Mouse (Mus musculus) embryonic facial prominence, embryonic 13.5 days (tissue): Measurements from ENCODE around the gene Zfp110. TPM values are rescaled to one million over a fixed set of nuclear protein-coding genes. Genes with fewer than 3 reads are reported as not detected.
"Not testable (repeated sequence)": the region's sequence is repeated elsewhere in the genome, so short reads cannot be mapped to it uniquely, and the experiment has no call there.

Source experiments
- ATAC-seq: fragments of 200-750 bp; cut with Nextera tagmentation; 2 replicates; pipeline ENCODE4 v1.8.0; 2017; ENCODE audit warnings: low read depth; ENCODE audit not compliant: insufficient number of reproducible peaks, insufficient read depth, low FRiP score, low TSS enrichment
- H3K27ac ChIP-seq: fragments of 300-500 bp; sonication (generic); 2 replicates; pipeline ENCODE4 v1.5.1; 2015; ENCODE audit warnings: moderate library complexity, mild to moderate bottlenecking, inconsistent platforms
- H3K27me3 ChIP-seq: fragments of 300-500 bp; sonication (generic); 2 replicates; pipeline ENCODE4 v1.6.1; 2015; ENCODE audit warnings: mild to moderate bottlenecking, inconsistent platforms
- H3K36me3 ChIP-seq: fragments of 300-500 bp; sonication (generic); 2 replicates; pipeline ENCODE4 v1.6.1; 2015; ENCODE audit warnings: mild to moderate bottlenecking, inconsistent platforms
- H3K4me1 ChIP-seq: fragments of 300-500 bp; sonication (generic); 2 replicates; pipeline ENCODE4 v1.6.1; 2015; ENCODE audit warnings: inconsistent platforms
- H3K4me2 ChIP-seq: fragments of 300-500 bp; sonication (generic); 2 replicates; pipeline ENCODE4 v1.6.1; 2015; ENCODE audit warnings: moderate library complexity, mild to moderate bottlenecking, inconsistent platforms
- H3K4me3 ChIP-seq: fragments of 300-500 bp; sonication (generic); 2 replicates; pipeline ENCODE4 v1.5.1; 2015; ENCODE audit warnings: mild to moderate bottlenecking, inconsistent platforms
- H3K9ac ChIP-seq: fragments of 300-500 bp; sonication (generic); 2 replicates; pipeline ENCODE4 v1.6.1; 2015; ENCODE audit warnings: mild to moderate bottlenecking, inconsistent platforms
- H3K9me3 ChIP-seq: fragments of 300-500 bp; sonication (generic); 2 replicates; pipeline ENCODE4 v1.6.1; 2016; ENCODE audit warnings: inconsistent platforms
- WGBS: fragments of 180-500 bp; shearing (Covaris S2); methylation state at CpG from one replicate; pipeline ENCODE4 v1.1.7; 2015; ENCODE audit warnings: mixed read lengths; 5-methylcytosine and 5-hydroxymethylcytosine counted together
- polyA plus RNA-seq: library from polyadenylated mRNA; unstranded; fragments of >200 nt; fragmentation: Nextera tagmentation; extraction: Ambion mirVana; gene quantifications from 2 replicates; pipeline ENCODE4 v1.2.1, GENCODE M21; 2015

The Zfp110 gene
- polyA plus RNA-seq, 1 experiment from 2014 or later, result 33.9 TPM

DNA sequence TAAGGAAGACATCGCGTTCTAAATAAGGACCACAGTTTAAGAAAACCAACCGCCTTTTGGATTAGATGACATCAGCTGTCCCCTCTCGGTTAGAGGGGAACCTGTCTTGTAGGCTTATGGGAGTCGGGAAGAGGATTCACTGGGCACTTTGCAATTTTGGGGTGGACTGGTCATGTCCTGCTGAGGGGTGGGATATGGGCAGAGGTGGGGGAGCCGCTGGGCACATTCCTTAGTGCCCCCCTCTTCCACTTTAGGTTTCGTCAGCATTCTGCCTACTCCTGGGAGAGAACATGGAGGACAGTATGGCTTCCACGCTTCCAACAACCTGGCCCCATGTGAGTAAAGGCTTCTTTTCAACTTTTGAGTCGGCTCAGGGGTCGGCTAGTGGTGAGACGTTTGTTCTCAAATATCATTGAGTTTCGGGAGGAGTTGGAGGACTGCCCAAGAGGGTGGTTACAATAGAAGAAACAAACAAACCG lies 671 bp downstream of the Zfp110 start:
- Histone ChIP-seq H3K27ac (peak overlapping the region; percentile 68; the same call in 1 of the 2 replicates), H3K9ac (peak overlapping the region; percentile 76), H3K4me1 (no peaks in the 10 kb centered on the region), H3K36me3 (peaks cover 41% of the 10 kb centered on the region), H3K9me3 (peaks cover 39% of the 10 kb centered on the region), H3K27me3 (no peaks in the 10 kb centered on the region), H3K4me2 (peak overlapping the region; percentile 61), H3K4me3 (peak overlapping the region; percentile 60)
- 0 out of 2 replicates have a peak, but pooled peaks have one; percentile 33 for ATAC-seq
- WGBS, result 35% methylated on average over 13 of the region's 13 CpGs

DNA sequence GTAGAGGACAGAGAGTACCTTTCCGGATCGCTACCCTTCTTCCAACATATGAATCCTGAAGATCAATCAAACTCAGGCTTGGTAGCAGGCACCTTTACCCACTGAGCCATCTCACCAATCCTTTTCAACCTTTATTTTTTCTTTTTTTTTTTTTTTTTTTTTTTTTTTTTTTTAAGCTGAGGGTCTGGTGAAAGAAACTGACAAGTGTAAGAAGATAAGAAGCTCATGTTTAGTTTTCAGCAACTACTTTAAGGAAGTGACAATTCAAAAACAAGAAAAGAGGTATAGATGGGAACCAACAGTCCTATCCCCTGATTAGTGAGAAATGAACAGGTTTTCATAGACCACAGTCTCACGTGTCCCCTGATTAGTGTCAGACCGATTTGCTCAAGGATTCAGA lies 1.2 kb downstream of the Zfp110 start:
- Histone ChIP-seq H3K4me1 (no peaks in the 10 kb centered on the region), H3K27me3 (no peaks in the 10 kb centered on the region), H3K9me3 (peaks cover 44% of the 10 kb centered on the region), H3K9ac (no peak overlapping the region), H3K36me3 (peaks cover 47% of the 10 kb centered on the region), H3K4me2 (peak overlapping the region; percentile 61), H3K27ac (no peak overlapping the region), H3K4me3 (peak overlapping the region; percentile 60)
- no peak for ATAC-seq
- WGBS, result 96% methylated on average over 4 of the region's 4 CpGs

DNA sequence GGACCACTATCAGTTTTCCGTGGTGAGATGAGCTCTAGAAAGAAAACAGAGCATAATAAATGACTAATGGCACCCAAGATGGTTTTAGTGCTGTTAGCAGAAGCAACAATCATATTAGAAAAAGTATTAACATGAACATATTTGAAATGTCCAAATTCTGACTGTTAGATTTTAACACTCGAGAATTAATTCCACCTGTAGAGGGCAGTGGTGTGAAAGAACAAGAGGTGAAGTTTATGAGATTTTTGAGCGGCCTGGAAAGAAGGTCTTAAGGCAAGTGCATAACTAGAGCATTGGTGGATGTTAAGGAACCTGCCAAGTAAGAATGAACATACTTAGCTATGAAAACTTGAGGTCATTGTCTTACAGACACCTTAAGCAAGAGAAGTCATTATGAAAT lies 39.7 kb downstream of the Zfp110 start:
- no peaks in the 10 kb centered on the region for H3K36me3 ChIP-seq
- no peaks in the 10 kb centered on the region for H3K27me3 ChIP-seq
- H3K4me3 ChIP-seq, result no peak overlapping the region
- H3K4me2 ChIP-seq, result no peak overlapping the region
- WGBS, result 24% methylated on average over 3 of the region's 3 CpGs
- H3K4me1 ChIP-seq, result no peaks in the 10 kb centered on the region
- no peak overlapping the region for H3K9ac ChIP-seq
- ATAC-seq, result no peak
- no peak overlapping the region for H3K27ac ChIP-seq
- peaks cover 2% of the 10 kb centered on the region; the same call in 1 of the 2 replicates for H3K9me3 ChIP-seq

DNA sequence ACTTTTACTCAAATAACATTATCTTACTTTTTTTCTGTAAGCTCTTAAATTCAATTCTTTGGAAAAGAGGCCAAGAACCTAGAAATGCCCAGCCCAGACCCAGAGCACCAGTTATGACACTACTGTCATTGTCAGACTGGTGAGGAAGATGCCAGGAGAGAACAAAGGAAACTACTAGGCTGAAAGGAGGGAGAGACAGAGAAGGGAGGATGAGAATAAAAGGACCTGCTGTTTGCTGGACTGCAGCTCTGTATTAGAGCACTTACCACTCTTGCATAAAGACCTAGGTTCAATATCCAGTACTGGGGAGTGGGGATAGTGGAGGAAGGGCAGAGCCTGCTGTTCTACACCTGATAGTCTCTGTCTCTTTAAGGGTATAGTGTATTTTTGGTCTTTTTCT lies 45.5 kb downstream of the Zfp110 start:
- peaks cover 8% of the 10 kb centered on the region for H3K36me3 ChIP-seq
- H3K4me1 ChIP-seq, result peaks cover 12% of the 10 kb centered on the region
- H3K9ac ChIP-seq, result no peak overlapping the region
- no peak for ATAC-seq
- no peaks in the 10 kb centered on the region for H3K27me3 ChIP-seq
- no peak overlapping the region for H3K27ac ChIP-seq
- H3K4me2 ChIP-seq, result no peak overlapping the region
- H3K9me3 ChIP-seq, result no peaks in the 10 kb centered on the region
- no peak overlapping the region for H3K4me3 ChIP-seq

DNA sequence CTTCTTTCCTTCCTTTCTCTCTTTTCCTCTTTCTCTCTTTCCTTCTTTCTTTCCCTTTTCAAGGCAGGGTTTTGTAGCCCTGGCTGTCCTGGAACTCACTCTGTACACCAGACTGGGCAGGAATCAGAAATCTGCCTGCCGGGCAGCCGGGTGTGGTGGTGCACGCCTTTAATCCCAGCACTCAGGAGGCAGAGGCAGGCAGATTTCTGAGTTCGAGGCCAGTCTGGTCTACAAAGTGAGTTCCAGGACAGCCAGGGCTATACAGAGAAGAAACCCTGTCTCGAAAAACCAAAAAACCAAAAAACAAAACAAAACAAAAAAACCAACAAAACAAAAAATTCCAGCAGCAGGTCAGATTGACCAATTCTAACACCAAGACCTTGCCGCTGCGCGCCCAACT lies 45.9 kb downstream of the Zfp110 start:
- not testable (repeated sequence) for H3K9me3 ChIP-seq, ATAC-seq, H3K27me3 ChIP-seq, H3K27ac ChIP-seq
- Histone ChIP-seq H3K4me1 (peaks cover 12% of the 10 kb centered on the region), H3K4me2 (peak overlapping the region; percentile 85), H3K9ac (0 out of 2 replicates have a peak overlapping the region, but pooled peaks have one; percentile 54), H3K36me3 (peaks cover 13% of the 10 kb centered on the region), H3K4me3 (peak overlapping the region; percentile 82)
- 40% methylated on average over 8 of the region's 8 CpGs for WGBS

DNA sequence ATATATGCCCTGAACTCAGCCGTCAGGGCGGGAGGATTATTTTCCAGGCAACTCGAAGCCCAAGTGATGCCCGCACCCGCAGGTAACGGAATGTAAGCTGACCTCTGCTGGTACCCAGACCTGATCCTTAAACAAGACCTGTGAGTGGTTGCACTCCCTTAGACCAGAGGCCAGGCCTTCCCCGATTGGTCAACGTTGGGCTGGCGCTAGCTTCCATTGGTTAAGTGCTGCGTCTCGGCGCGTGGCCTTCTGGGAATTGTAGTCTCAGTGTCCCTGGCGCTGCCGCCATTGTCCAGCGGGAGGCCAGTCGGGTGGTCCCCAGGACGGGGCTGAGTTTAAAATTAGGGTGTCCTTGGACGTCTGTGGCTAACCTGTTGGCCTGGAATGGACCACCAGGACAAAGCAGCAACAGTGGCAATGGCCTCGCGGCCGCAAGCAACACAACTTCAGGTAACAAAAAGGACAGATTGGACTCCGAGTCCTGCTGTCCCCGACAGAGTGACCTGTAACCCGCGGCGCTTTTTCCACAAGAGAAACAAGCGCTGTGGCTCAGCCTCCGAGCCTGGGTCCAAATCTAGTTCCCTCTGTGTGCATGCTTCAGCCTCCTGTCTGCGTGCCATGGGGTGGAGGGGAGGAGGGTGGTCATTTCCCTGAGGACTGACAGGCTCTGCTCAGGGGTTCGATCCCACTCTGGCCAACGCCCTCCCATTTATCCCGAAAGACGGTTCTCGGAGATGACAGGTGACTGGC lies 46.5 kb downstream of the Zfp110 start, which contains the start of gene Zfp128:
TSS of gene Zfp128 (plus strand) at position 267 of the 750 bp plus-strand sequence.
- Histone ChIP-seq H3K36me3 (peaks cover 19% of the 10 kb centered on the region), H3K4me3 (peak within 1 kb of the TSS; percentile 82), H3K4me1 (peaks cover 12% of the 10 kb centered on the region), H3K27ac (no peak within 1 kb of the TSS), H3K4me2 (peak within 1 kb of the TSS; percentile 85), H3K9me3 (no peaks in the 10 kb centered on the region), H3K9ac (peak within 1 kb of the TSS; percentile 85), H3K27me3 (no peaks in the 10 kb centered on the region)
- WGBS, result under 1% methylated on average over 35 of the region's 35 CpGs
- peak; percentile 97 for ATAC-seq

DNA sequence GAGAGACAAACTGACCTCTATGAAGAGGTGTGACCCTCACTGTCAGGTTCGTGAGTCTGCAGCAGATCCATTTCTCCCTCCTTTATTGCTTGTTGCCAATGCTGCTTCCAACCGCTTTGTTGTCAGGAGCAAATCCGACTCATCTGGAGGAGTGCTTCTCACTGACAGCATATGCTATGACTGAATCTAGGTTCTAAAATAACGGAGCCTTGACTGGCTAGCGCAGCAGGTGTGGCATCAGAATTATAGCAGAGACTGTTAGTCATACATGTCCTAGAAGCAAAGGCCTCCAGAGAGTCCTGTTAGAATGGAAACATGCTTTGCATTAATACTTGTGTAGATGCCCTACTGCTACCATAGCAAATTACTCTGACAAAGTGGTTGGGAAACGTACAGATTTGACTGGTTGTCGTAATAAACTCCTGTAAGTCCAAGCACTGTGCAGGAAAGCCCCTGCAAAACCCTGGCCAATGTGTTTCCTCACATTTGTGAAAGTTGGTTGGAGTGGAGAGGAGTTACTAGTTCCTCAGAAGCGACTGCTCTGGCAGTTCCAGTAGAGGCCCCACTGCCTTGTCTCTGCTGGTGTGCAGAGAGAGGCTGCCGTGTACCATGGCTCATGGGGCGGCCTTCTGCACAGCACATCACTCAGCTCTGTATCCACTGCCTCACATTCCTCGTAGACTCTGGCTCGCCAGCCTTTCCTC lies 52.2 kb downstream of the Zfp110 start:
- Histone ChIP-seq H3K4me1 (peaks cover 8% of the 10 kb centered on the region), H3K4me2 (no peak overlapping the region), H3K27me3 (no peaks in the 10 kb centered on the region), H3K36me3 (peaks cover 68% of the 10 kb centered on the region), H3K9ac (no peak overlapping the region), H3K9me3 (no peaks in the 10 kb centered on the region), H3K4me3 (no peak overlapping the region), H3K27ac (no peak overlapping the region)
- WGBS, result 88% methylated on average over 12 of the region's 12 CpGs
- no peak for ATAC-seq

DNA sequence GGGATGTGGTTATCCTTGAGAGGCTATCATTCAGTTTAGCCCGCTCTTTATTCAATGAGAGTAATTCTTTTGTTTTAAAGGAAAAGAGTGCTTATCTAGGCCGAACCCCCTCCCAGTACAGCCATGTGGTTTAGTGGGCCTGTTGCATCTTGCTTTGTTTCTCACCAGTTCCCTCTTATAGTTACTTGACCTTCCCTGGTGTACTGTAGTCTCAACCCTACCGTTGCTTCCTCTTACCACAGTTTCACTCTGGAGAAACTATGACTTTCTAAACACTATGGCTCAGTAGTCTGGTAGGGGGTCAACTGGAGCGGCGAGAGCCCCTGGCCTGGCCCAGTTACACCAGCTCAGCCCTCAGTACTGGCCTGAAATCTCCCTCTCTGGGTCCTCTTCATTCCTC lies 53.0 kb downstream of the Zfp110 start:
- Histone ChIP-seq H3K9me3 (no peaks in the 10 kb centered on the region), H3K36me3 (peaks cover 74% of the 10 kb centered on the region), H3K27ac (no peak overlapping the region), H3K4me3 (no peak overlapping the region), H3K4me2 (no peak overlapping the region), H3K9ac (no peak overlapping the region), H3K27me3 (no peaks in the 10 kb centered on the region), H3K4me1 (no peaks in the 10 kb centered on the region)
- ATAC-seq, result no peak
- 94% methylated on average over 5 of the region's 5 CpGs for WGBS

DNA sequence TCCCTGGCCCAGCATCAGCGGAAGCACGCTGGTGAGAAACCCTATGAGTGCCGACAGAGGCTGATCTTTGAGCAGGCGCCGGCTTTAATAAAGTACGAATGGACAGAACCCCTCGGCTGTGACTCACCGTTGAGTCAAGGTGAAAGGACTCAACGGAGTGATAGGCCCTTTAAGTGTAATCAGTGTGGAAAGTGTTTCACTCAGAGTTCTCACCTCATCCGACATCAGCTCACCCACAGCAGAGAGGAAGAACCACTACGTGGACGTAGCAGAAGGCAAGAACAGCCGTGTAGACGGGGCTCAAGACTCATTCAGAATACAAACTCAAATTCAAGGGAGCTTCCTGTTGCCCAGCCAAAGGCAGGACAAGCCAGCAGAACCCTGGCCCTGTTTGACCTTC lies 56.4 kb downstream of the Zfp110 start:
- ATAC-seq, result no peak
- H3K9me3 ChIP-seq, result no peaks in the 10 kb centered on the region
- H3K36me3 ChIP-seq, result peaks cover 56% of the 10 kb centered on the region

DNA sequence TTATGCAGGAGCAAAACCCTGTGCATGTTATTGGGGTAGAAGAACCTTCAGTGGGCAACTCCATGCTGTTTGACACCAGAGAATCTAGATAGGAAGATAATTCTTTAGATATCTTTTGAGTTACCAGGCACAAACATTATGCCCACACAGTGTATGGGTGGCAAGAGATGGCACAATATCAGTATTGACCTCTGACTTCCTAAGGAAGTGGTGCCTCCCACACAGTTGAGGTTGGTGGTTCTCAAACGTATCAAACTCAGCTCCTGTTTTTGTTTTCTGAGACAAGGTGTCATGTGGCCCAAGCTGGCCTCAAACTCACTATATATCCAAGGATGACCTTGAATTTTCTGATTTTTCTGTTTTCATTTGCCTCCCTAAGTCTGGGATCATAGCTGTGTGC lies 56.8 kb downstream of the Zfp110 start:
- ATAC-seq, result no peak
- H3K36me3 ChIP-seq, result peaks cover 52% of the 10 kb centered on the region

More for the DNA sequence above, 56.4 kb downstream of the Zfp110 start:
- H3K4me1 ChIP-seq, result no peaks in the 10 kb centered on the region
- no peaks in the 10 kb centered on the region for H3K27me3 ChIP-seq
- no peak overlapping the region for H3K9ac ChIP-seq
- H3K4me2 ChIP-seq, result no peak overlapping the region
- 93% methylated on average over 14 of the region's 14 CpGs for WGBS
- no peak overlapping the region for H3K27ac ChIP-seq
- H3K4me3 ChIP-seq, result no peak overlapping the region

DNA sequence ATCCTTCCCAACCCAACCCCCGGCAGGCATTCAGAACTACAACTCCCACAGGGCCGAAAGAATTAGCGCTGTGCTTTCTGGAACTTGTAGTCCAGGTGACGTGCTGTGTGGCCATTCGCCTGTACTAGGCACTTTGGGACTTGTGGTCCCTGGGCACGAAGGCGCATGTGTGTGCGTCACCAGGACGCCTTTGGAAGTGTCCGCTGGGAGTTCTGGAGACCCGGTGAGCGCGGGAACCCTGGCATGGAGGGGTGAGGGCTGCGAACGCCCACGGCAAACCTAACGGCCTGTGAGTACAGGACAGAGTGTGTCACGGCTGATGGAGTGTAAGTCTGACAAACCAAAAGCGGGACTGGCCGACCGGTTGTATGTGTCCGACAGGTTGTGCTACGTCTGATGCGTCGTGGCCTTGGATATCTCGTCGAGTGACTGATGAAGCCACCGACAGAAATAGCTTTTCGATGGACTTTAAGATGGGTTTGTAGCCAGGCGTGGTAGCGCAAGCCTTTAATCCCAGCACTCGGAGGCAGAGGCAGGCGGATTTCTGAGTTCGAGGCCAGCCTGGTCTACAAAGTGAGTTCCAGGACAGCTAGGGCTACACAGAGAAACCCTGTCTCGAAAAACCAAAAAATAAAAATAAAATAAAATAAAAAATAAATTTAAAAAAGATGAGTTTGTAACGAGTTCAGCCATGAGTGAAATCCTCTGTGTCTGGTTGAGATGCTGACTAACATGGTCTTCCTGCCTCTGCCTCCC lies 63.3 kb downstream of the Zfp110 start, which contains the start of gene Zscan22:
TSS of gene Zscan22 (plus strand) at position 161 of the 756 bp plus-strand sequence.
- Histone ChIP-seq H3K9me3 (no peaks in the 10 kb centered on the region), H3K27ac (no peak within 1 kb of the TSS), H3K9ac (peak within 1 kb of the TSS; percentile 77), H3K27me3 (no peaks in the 10 kb centered on the region), H3K4me2 (peak within 1 kb of the TSS; percentile 59), H3K36me3 (peaks cover 7% of the 10 kb centered on the region), H3K4me3 (peak within 1 kb of the TSS; percentile 70), H3K4me1 (peaks cover 7% of the 10 kb centered on the region)
- ATAC-seq, result peak; percentile 98
- WGBS, result 7% methylated on average over 36 of the region's 36 CpGs

More for the DNA sequence above, 56.8 kb downstream of the Zfp110 start:
- H3K27me3 ChIP-seq, result no peaks in the 10 kb centered on the region
- no peaks in the 10 kb centered on the region for H3K9me3 ChIP-seq
- H3K4me2 ChIP-seq, result no peak overlapping the region
- H3K4me3 ChIP-seq, result no peak overlapping the region
- WGBS, result 81% methylated on average over 1 of the region's 1 CpGs
- no peaks in the 10 kb centered on the region for H3K4me1 ChIP-seq
- H3K27ac ChIP-seq, result no peak overlapping the region
- H3K9ac ChIP-seq, result no peak overlapping the region
